Mouse (Mus musculus) thymus, postnatal 25 days (tissue): ENCODE data around the gene Vstm2b.

Source experiments
- DNase-seq: peaks from one replicate; pipeline ENCODE4 v3.0.0; 2022

Gene Vstm2b

GRCm38 (mm10) chr7:40898096-40898710, at the start of gene Vstm2b:
Gene Vstm2b, plus strand, starts transcription at chr7:40898328.
- no peak for DNase-seq

GRCm38 (mm10) chr7:40856088-40856625, 42.0 kb upstream of the Vstm2b start:
- no peak for DNase-seq

- no peak for DNase-seq
Observed at GRCm38 (mm10) chr7:40873380-40873990, 24.6 kb upstream of the Vstm2b start.

DNA sequence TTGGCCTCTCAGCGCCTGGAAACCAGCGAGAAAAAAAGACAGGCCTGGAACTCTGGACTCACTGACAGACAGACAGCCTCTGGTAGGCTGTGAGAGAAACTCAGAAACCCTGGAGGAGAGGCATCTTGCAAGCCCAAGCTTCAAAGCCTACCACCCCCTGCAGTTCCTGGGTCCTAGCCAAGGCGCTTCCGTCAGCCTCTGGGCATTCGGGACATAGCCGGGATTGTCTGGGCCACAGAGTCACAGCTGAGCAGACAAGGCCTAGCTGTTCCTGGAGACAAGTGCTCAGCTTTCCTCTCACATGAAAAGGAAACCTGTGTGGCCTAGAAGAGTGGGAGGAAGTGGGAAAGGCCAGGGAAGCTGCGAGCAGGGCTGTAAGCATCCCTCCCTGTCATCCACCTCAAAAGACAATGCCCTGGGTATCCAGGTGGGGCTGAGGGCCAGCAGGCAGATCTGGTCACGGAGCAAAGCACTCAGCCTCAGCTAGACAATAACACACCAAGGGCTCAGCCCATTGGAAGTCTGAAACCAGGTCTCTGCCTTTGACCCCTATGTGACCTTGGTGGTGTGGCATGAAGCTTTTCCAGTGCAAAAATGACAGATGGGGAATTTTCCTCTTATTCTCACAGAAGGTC, 13.2 kb upstream of the Vstm2b start:
- DNase-seq = no peak

- DNase-seq = no peak
Observed at GRCm38 (mm10) chr7:40888358-40888757, 9.8 kb upstream of the Vstm2b start.

GRCm38 (mm10) chr7:40896964-40897363, 1.2 kb upstream of the Vstm2b start:
- DNase-seq = no peak

GRCm38 (mm10) chr7:40898711-40899375, 715 bp downstream of the Vstm2b start:
- DNase-seq = no peak

GRCm38 (mm10) chr7:40899376-40900265, 1.5 kb downstream of the Vstm2b start:
- no peak for DNase-seq

DNA sequence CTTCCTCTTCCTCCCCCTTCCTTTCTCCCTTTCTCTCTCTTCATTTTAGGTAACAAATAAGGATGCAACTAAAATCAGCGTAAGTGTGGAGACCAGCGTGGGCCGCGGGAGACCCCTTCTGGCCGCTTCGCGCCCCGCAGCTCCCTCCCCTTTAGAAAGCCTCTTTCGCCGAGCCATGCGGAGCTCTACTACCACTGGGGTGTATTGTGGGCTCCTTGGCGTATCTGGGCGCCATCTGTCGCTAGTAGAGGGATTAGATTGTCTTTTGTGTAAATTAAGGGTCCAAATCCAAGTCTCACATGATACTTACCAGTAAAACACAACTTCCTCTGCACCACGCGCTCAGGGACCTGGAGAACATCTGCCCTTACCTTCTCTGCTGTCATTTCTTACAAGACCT, 3.1 kb downstream of the Vstm2b start:
- DNase-seq = no peak

DNA sequence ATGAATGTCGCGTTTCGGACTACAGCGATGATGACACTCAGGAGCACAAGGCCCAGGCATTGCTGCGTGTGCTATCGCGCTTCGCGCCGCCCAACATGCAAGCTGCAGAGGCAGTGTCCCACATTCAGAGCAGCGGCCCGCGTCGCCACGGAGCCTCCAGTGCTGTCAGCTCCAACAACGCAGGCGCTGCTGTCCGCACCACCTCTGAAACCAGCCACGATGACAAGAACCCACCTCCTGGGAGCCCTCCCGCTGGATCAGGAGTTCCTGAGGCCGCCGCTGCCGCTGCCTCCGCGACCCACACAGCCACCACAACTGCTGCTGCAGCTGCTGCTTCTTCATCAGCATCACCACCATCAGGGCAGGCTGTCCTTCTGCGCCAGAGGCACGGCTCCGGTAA, 4.4 kb downstream of the Vstm2b start:
- no peak for DNase-seq

DNA sequence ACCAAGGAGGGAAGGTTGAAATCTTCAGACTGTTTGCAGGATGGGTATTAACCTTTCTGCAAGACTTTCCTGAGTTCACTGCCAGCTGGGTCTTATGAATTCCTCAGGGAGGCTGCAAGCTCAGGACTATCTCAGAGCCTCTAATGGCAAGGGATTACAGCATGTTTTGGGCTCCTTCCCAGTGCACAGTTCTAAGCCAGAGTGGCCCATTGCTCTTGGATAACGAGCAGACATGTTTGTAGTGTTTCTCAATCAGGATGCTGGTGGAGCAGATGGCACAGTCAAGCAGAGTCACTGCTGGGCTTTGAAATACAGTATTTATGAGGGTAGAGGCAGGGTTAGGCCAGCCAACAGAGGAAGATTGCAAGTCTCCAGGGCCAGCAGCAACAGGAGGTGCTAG, 8.4 kb downstream of the Vstm2b start:
- DNase-seq = no peak

DNA sequence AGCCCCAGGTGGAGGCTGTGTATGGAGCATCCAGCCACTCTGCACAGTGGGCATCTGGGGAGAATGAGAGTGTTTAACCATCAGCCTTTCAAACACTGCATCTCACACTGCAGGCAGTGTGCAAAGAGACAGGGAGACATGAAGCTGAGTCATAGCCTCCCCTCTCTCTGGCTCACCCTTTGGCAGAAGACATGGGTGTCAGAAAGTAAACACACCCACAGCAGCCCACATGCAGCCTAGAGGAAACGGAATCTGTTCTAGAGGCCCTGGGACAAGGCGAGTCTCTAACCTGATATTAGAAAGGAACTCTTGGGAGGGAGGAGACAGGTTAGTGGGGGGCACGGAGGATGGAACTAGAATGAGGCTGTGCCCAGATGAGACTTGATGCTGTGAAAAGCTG, 18.6 kb downstream of the Vstm2b start:
- DNase-seq = no peak

- no peak for DNase-seq
Observed at GRCm38 (mm10) chr7:40920118-40920517, 22.0 kb downstream of the Vstm2b start.

- DNase-seq = no peak
Observed at GRCm38 (mm10) chr7:40921281-40921680, 23.2 kb downstream of the Vstm2b start.

DNA sequence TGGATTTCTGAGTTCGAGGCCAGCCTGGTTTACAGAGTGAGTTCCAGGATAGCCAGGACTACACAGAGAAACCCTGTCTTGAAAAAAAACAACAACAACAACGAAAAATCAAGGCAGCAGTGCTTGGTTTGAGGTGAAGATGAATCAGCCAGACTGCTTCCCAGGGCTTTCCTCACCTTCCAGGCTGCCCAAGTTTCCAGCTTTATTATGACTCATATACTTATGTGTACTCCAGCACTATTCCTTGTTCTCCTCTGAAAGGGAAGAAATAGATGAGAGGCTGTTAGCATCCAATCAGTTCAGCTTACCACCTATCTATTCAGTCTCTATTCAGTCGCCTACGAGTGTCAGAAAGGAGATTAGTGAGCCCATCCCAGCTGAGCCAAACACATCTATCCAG, 24.7 kb downstream of the Vstm2b start:
- DNase-seq = no peak

DNA sequence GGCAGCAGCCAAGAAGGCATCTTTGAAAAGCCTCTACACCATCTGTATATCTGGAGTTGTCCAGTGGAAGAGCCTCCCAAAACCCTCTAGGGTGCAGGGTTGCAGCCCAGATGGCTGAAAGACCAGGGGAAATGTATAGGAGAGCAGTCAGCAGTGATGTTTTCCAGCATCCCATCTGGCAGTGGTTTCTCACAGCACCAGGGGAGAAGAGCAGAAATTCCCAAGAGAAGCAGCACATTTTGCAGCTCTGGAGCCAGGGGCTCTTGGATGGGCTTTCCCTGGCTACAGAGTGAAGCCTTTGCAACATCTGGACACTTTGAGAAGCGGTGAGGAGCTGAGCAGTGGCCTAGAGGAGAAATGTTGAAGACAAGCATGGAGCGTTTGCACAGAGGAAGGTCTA, 30.3 kb downstream of the Vstm2b start:
- DNase-seq = no peak

- no peak for DNase-seq
Observed at GRCm38 (mm10) chr7:40936617-40937212, 38.6 kb downstream of the Vstm2b start.

DNA sequence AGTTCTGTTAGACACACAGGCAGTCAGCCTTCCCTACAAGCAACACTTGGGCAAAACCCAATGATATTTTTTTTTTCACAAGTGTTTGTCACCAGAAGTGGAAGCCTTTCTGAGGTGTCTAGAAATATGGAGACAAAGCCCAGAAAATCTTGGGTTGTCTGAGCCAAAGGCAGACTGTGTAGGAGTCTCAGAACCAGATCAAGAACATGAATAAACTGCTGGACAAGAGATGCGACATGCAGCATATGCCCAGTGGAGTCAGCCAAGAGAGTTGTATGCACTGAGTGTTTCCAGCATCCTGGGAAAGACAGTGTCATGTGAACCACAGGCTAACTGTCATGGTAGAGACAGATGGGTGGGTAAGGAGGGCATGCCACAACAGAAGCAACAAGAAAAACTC, 41.2 kb downstream of the Vstm2b start:
- no peak for DNase-seq

DNA sequence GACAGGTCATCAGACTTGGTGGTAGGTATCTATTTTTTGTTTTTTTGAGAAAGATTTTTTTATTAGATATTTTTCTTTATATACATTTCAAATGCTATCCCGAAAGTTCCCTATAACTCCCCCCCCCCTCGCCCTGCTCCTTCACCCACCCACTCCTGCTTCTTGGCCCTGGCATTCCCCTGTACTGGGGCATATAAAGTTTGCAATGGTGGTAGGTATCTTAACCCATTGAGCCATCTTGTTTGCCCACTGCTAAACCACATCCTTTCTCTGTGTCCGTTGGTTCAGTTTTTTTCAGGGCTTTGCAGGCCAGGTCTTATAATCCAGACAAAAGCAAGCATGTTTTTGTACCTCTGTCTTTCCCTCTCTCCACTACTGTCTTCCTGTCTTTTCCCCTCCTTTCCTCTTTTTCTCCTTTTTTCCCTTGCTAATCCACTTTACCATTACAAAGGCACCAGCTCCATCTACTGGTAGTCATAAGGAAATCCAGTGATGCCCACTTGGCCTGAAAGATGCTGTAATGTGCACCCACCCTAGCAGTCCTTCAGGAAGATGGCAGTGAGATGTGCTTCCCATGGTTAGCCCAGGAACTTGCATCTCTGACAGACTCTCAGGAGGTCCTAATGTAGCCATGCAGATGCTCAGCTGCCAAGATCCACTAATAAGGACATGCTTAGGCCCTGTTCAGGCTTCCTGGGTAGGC, 44.3 kb downstream of the Vstm2b start:
- no peak for DNase-seq
